Mouse (Mus musculus): ENCODE data around the gene Qrfpr. TPM values are rescaled to one million over a fixed set of nuclear protein-coding genes. Genes with fewer than 3 reads are reported as not detected.

Qrfpr gene
- polyA plus RNA-seq, 1 experiment from 2014 or later: 0.55 TPM

GRCm38 (mm10) chr3:36202932-36203331, 19.2 kb downstream of the Qrfpr start:
- Histone ChIP-seq H3K27ac (no peak overlapping the region), H3K9me3 (no peaks in the 10 kb centered on the region), H3K4me3 (no peak overlapping the region), H3K36me3 (no peaks in the 10 kb centered on the region), H3K27me3 (no peaks in the 10 kb centered on the region), H3K4me1 (replicated peaks) (no peaks in the 10 kb centered on the region), H3K9ac (no peak overlapping the region), H3K4me2 (no peak overlapping the region)
- 81% methylated on average over 7 of the region's 7 CpGs for WGBS
- ATAC-seq (ENCODE audit: low FRiP score): no peak

- H3K9me3 ChIP-seq: no peaks in the 10 kb centered on the region
- H3K4me1 ChIP-seq (replicated peaks): no peaks in the 10 kb centered on the region
- H3K27ac ChIP-seq: no peak overlapping the region
- H3K4me2 ChIP-seq: no peak overlapping the region
- H3K27me3 ChIP-seq: no peaks in the 10 kb centered on the region
- no peak for ATAC-seq (ENCODE audit: low FRiP score)
- no peaks in the 10 kb centered on the region for H3K36me3 ChIP-seq
- no peak overlapping the region for H3K4me3 ChIP-seq
- H3K9ac ChIP-seq: no peak overlapping the region
- WGBS: 71% methylated on average over 5 of the region's 5 CpGs
Measured at GRCm38 (mm10) chr3:36201098-36201497, 21.0 kb downstream of the Qrfpr start.

GRCm38 (mm10) chr3:36189243-36189642, 32.9 kb downstream of the Qrfpr start:
- Histone ChIP-seq H3K27ac (no peak overlapping the region), H3K9me3 (no peaks in the 10 kb centered on the region), H3K9ac (no peak overlapping the region), H3K4me3 (no peak overlapping the region), H3K4me1 (replicated peaks) (no peaks in the 10 kb centered on the region), H3K4me2 (no peak overlapping the region), H3K27me3 (no peaks in the 10 kb centered on the region), H3K36me3 (no peaks in the 10 kb centered on the region)
- WGBS: 88% methylated on average over 8 of the region's 8 CpGs
- no peak for ATAC-seq (ENCODE audit: low FRiP score)

GRCm38 (mm10) chr3:36186510-36186909, 35.6 kb downstream of the Qrfpr start:
- Histone ChIP-seq H3K27me3 (no peaks in the 10 kb centered on the region), H3K4me3 (no peak overlapping the region), H3K9me3 (no peaks in the 10 kb centered on the region), H3K27ac (no peak overlapping the region), H3K36me3 (no peaks in the 10 kb centered on the region), H3K4me2 (no peak overlapping the region), H3K4me1 (replicated peaks) (no peaks in the 10 kb centered on the region), H3K9ac (no peak overlapping the region)
- ATAC-seq (ENCODE audit: low FRiP score): no peak
- 87% methylated on average over 4 of the region's 4 CpGs for WGBS

GRCm38 (mm10) chr3:36181519-36181918, 40.6 kb downstream of the Qrfpr start:
- H3K9ac ChIP-seq: no peak overlapping the region
- no peak overlapping the region for H3K4me2 ChIP-seq
- 13% methylated on average over 4 of the region's 4 CpGs for WGBS
- no peaks in the 10 kb centered on the region for H3K9me3 ChIP-seq
- no peaks in the 10 kb centered on the region for H3K27me3 ChIP-seq
- H3K27ac ChIP-seq: no peak overlapping the region
- H3K4me1 ChIP-seq (replicated peaks): no peaks in the 10 kb centered on the region
- no peaks in the 10 kb centered on the region for H3K36me3 ChIP-seq
- ATAC-seq (ENCODE audit: low FRiP score): no peak
- no peak overlapping the region for H3K4me3 ChIP-seq

GRCm38 (mm10) chr3:36173761-36174160, 48.4 kb downstream of the Qrfpr start:
- H3K9me3 ChIP-seq: no peaks in the 10 kb centered on the region
- peaks cover 10% of the 10 kb centered on the region for H3K36me3 ChIP-seq
- no peak overlapping the region for H3K9ac ChIP-seq
- WGBS: 94% methylated on average over 2 of the region's 2 CpGs
- H3K27me3 ChIP-seq: no peaks in the 10 kb centered on the region
- no peaks in the 10 kb centered on the region for H3K4me1 ChIP-seq (replicated peaks)
- H3K4me3 ChIP-seq: no peak overlapping the region
- H3K4me2 ChIP-seq: no peak overlapping the region
- ATAC-seq (ENCODE audit: low FRiP score): no peak
- no peak overlapping the region for H3K27ac ChIP-seq

- Histone ChIP-seq H3K27ac (no peak overlapping the region), H3K36me3 (peaks cover 30% of the 10 kb centered on the region), H3K9ac (no peak overlapping the region), H3K4me1 (replicated peaks) (no peaks in the 10 kb centered on the region), H3K27me3 (no peaks in the 10 kb centered on the region), H3K4me3 (no peak overlapping the region), H3K4me2 (no peak overlapping the region), H3K9me3 (no peaks in the 10 kb centered on the region)
- ATAC-seq (ENCODE audit: low FRiP score): no peak
- 92% methylated on average over 1 of the region's 1 CpGs for whole genome bisulfite sequencing
Measured at GRCm38 (mm10) chr3:36171348-36171747, 50.8 kb downstream of the Qrfpr start.

- ATAC-seq (ENCODE audit: low FRiP score): no peak
- Histone ChIP-seq H3K4me1 (replicated peaks) (no peaks in the 10 kb centered on the region), H3K9ac (no peak overlapping the region), H3K27me3 (no peaks in the 10 kb centered on the region), H3K4me3 (no peak overlapping the region), H3K27ac (no peak overlapping the region), H3K36me3 (peaks cover 36% of the 10 kb centered on the region), H3K4me2 (no peak overlapping the region), H3K9me3 (no peaks in the 10 kb centered on the region)
- WGBS: 96% methylated on average over 1 of the region's 1 CpGs
Measured at GRCm38 (mm10) chr3:36170670-36171210, 51.4 kb downstream of the Qrfpr start.

- Histone ChIP-seq H3K27me3 (no peaks in the 10 kb centered on the region), H3K4me2 (no peak overlapping the region), H3K9ac (no peak overlapping the region), H3K36me3 (peaks cover 10% of the 10 kb centered on the region), H3K27ac (no peak overlapping the region), H3K4me1 (replicated peaks) (peaks cover 31% of the 10 kb centered on the region), H3K9me3 (no peaks in the 10 kb centered on the region), H3K4me3 (no peak overlapping the region)
- 31% methylated on average over 5 of the region's 5 CpGs for WGBS
- no peak for ATAC-seq (ENCODE audit: low FRiP score)
Measured at GRCm38 (mm10) chr3:36155268-36155667, 66.8 kb downstream of the Qrfpr start.

GRCm38 (mm10) chr3:36150934-36151686, 71.0 kb downstream of the Qrfpr start, which contains the start of gene D3Ertd254e:
Gene D3Ertd254e, plus strand, starts transcription at chr3:36151017.
- no peaks in the 10 kb centered on the region for H3K9me3 ChIP-seq
- peak within 1 kb of the TSS; percentile 96 for H3K27ac ChIP-seq
- peak within 1 kb of the TSS; percentile 64 for H3K4me2 ChIP-seq
- H3K9ac ChIP-seq: peak within 1 kb of the TSS; percentile 99
- peak within 1 kb of the TSS; percentile 97 for H3K4me3 ChIP-seq
- no peaks in the 10 kb centered on the region for H3K27me3 ChIP-seq
- under 1% methylated on average over 50 of the region's 54 CpGs for WGBS
- ATAC-seq (ENCODE audit: low FRiP score): peak; percentile 100
- no peaks in the 10 kb centered on the region for H3K36me3 ChIP-seq
- peaks cover 31% of the 10 kb centered on the region for H3K4me1 ChIP-seq (replicated peaks)

- Histone ChIP-seq H3K4me3 (peak overlapping the region; percentile 97), H3K9me3 (no peaks in the 10 kb centered on the region), H3K4me2 (peak overlapping the region; percentile 64; the same call in 1 of the 2 replicates), H3K9ac (no peak overlapping the region), H3K27me3 (no peaks in the 10 kb centered on the region), H3K36me3 (no peaks in the 10 kb centered on the region), H3K4me1 (replicated peaks) (peaks cover 30% of the 10 kb centered on the region), H3K27ac (no peak overlapping the region)
- ATAC-seq (ENCODE audit: low FRiP score): 0 out of 2 replicates have a peak, but pooled peaks have one; percentile 2
- 7% methylated on average over 1 of the region's 1 CpGs for WGBS
Measured at GRCm38 (mm10) chr3:36150537-36150933, 71.6 kb downstream of the Qrfpr start.

- ATAC-seq (ENCODE audit: low FRiP score): no peak
Measured at GRCm38 (mm10) chr3:36138996-36139395, 83.1 kb downstream of the Qrfpr start.

GRCm38 (mm10) chr3:36138171-36138660, 83.9 kb downstream of the Qrfpr start:
- H3K4me2 ChIP-seq: no peak overlapping the region
- 81% methylated on average over 1 of the region's 1 CpGs for WGBS
- H3K9me3 ChIP-seq: no peaks in the 10 kb centered on the region
- H3K4me1 ChIP-seq (replicated peaks): no peaks in the 10 kb centered on the region
- no peak overlapping the region for H3K27ac ChIP-seq
- no peak overlapping the region for H3K4me3 ChIP-seq
- no peaks in the 10 kb centered on the region for H3K27me3 ChIP-seq
- H3K36me3 ChIP-seq: no peaks in the 10 kb centered on the region
- no peak for ATAC-seq (ENCODE audit: low FRiP score)
- no peak overlapping the region for H3K9ac ChIP-seq

More at GRCm38 (mm10) chr3:36138996-36139395, 83.1 kb downstream of the Qrfpr start:
- no peaks in the 10 kb centered on the region for H3K4me1 ChIP-seq (replicated peaks)
- H3K27me3 ChIP-seq: no peaks in the 10 kb centered on the region
- H3K9me3 ChIP-seq: no peaks in the 10 kb centered on the region
- H3K36me3 ChIP-seq: no peaks in the 10 kb centered on the region
- no peak overlapping the region for H3K27ac ChIP-seq
- no peak overlapping the region for H3K9ac ChIP-seq
- no peak overlapping the region for H3K4me3 ChIP-seq
- no peak overlapping the region for H3K4me2 ChIP-seq

Measured in hindbrain, embryonic 13.5 days (tissue).